In genomic region chr14:100749737-100750541, GRCm38 (mm10) we compare ENCODE assay signal across 8 mouse cellular contexts.
DNase-seq lines count a peak whose midpoint lies in the region; ATAC-seq and TF ChIP-seq lines count a peak whose summit lies in the region.

No protein-coding gene starts in this region.

- peaks cover 16% of the 10 kb centered on the region for H3K4me1 ChIP-seq in hindbrain, embryonic 14.5 days (replicated peaks; ENCODE audit: control insufficient read depth, insufficient read depth, low read length)
- H3K4me1 ChIP-seq in lung, postnatal 0 days (ENCODE audit: insufficient read depth, low read depth, low read length): no peaks in the 10 kb centered on the region

- TF ChIP-seq CTCF in gastrocnemius, adult 2 months (IDR thresholded peaks at IDR 0.05): no peak
- TF ChIP-seq CTCF in lung, postnatal 0 days (IDR thresholded peaks at IDR 0.05): no peak

- peak overlapping the region; percentile 85 for H3K27ac ChIP-seq in gastrocnemius, adult 2 months
- H3K27ac ChIP-seq in hindbrain, embryonic 14.5 days: peak overlapping the region; percentile 76
- peak overlapping the region; percentile 73 for H3K27ac ChIP-seq in lung, postnatal 0 days (ENCODE audit: low read length)

- no peaks in the 10 kb centered on the region for H3K36me3 ChIP-seq in hindbrain, embryonic 14.5 days (replicated peaks; ENCODE audit: control insufficient read depth, insufficient read depth)
- no peaks in the 10 kb centered on the region for H3K36me3 ChIP-seq in lung, postnatal 0 days (ENCODE audit: insufficient read depth, low read length)

- peak overlapping the region; percentile 59 for H3K9ac ChIP-seq in hindbrain, embryonic 14.5 days
- 0 out of 2 replicates have a peak overlapping the region, but pooled peaks have one; percentile 19 for H3K9ac ChIP-seq in lung, postnatal 0 days (replicated peaks; ENCODE audit: low read depth)

- H3K4me3 ChIP-seq in gastrocnemius, adult 2 months: peak overlapping the region; percentile 71
- H3K4me3 ChIP-seq in hindbrain, embryonic 14.5 days (replicated peaks; ENCODE audit: low read length): peak overlapping the region; percentile 27
- H3K4me3 ChIP-seq in lung, postnatal 0 days (ENCODE audit: low read depth, low read length): peak overlapping the region; percentile 36

- ATAC-seq in common myeloid progenitor, adult 5-6 weeks (replicated peaks; ENCODE audit: low read depth, poor library complexity, severe bottlenecking): peak; percentile 72
- peak; percentile 96 for ATAC-seq in hindbrain, embryonic 14.5 days (ENCODE audit: low FRiP score)
- ATAC-seq in lung, postnatal 0 days: peak; percentile 98

- no peaks in the 10 kb centered on the region for H3K27me3 ChIP-seq in hindbrain, embryonic 14.5 days (ENCODE audit: control insufficient read depth, insufficient read depth, low read length)
- no peaks in the 10 kb centered on the region for H3K27me3 ChIP-seq in lung, postnatal 0 days (replicated peaks; ENCODE audit: insufficient read depth, low read length)

- H3K4me2 ChIP-seq in hindbrain, embryonic 14.5 days (replicated peaks): peak overlapping the region; percentile 53
- peak overlapping the region; percentile 63 for H3K4me2 ChIP-seq in lung, postnatal 0 days (replicated peaks; ENCODE audit: low read depth, low read length)

- intact Hi-C loops in gastrocnemius, adult 2 months (cut with DNase I): loop anchor here (10.0 kb wide), 1 partner anchor 815 kb away; no protein-coding TSS in a partner anchor

- H3K9me3 ChIP-seq in hindbrain, embryonic 14.5 days (ENCODE audit: control insufficient read depth, low read length): peaks cover 5% of the 10 kb centered on the region
- no peaks in the 10 kb centered on the region for H3K9me3 ChIP-seq in lung, postnatal 0 days (ENCODE audit: low read length)

- WGBS in hindbrain, embryonic 14.5 days: 5% methylated on average over 19 of the region's 19 CpGs
- WGBS in lung, postnatal 0 days: 13% methylated on average over 19 of the region's 19 CpGs

- peak; percentile 89 for DNase-seq in ZHBTc4 (ENCODE audit: low read depth, low spot score)
- peak; percentile 76 for DNase-seq in gastrocnemius, adult 2 months
- peak; percentile 60 for DNase-seq in hindbrain, embryonic 14.5 days (ENCODE audit: low spot score)
- DNase-seq in layer of hippocampus, postnatal 36 days: peak; percentile 41 to 65
- peak; percentile 92 for DNase-seq in lung, postnatal 0 days (ENCODE audit: low spot score)
- peak; percentile 70 for DNase-seq in right cerebral cortex, adult 18-20 months
- no peak for DNase-seq in B cell, adult 2 months

- no peak for TF ChIP-seq EP300 in lung, postnatal 0 days (IDR thresholded peaks at IDR 0.05)

Comparison
In these comparisons a context has a peak if more than half of its experiments do, and no peak if none do; other contexts are left out.
1. DNase-seq: peak in ZHBTc4 (single experiment), gastrocnemius, adult 2 months (single experiment), hindbrain, embryonic 14.5 days (single experiment), layer of hippocampus, postnatal 36 days (2 of 2), lung, postnatal 0 days (single experiment) and right cerebral cortex, adult 18-20 months (single experiment); none in B cell, adult 2 months (0 of 2).
2. Peak in every context shown above with its lines, with median percentiles within 50 percentile points of each other: ATAC-seq, H3K27ac ChIP-seq and H3K4me3 ChIP-seq.